Mouse (Mus musculus): ENCODE results near the gene Tnfrsf1a. TPM values are rescaled to one million over a fixed set of nuclear protein-coding genes. Genes with fewer than 3 reads are reported as not detected.

Tnfrsf1a gene
- polyA plus RNA-seq, 1 experiment from 2014 or later = 41.1 TPM

DNA sequence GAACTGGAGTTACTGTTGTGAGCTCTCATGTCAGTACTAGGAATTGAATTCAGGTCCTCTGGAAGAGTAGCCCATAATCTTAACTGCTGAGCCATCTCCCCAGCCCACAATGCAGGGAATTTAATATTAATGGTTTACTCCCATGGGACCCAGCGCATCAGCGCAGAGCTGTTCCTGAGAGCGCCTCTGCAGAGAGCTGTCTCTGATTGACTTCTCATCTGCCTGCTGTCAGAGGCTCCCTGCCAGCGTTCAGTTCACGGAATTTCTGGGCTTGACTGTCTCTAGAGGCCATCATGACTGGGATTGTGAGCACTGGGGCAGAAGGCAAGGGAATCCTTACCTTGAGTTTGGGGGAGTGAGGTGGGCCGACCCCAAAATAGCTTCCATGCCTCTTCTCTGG lies 27.9 kb downstream of the Tnfrsf1a start:
- Histone ChIP-seq H3K4me3 (ENCODE audit: low read depth, low read length) (no peak overlapping the region), H3K36me3 (replicated peaks; ENCODE audit: insufficient read depth, low read length) (no peaks in the 10 kb centered on the region), H3K27me3 (ENCODE audit: insufficient read depth, low read length) (peaks cover 13% of the 10 kb centered on the region; the same call in 1 of the 2 replicates), H3K4me2 (ENCODE audit: low read depth, low read length) (no peak overlapping the region), H3K4me1 (ENCODE audit: insufficient read depth) (peaks cover 18% of the 10 kb centered on the region), H3K9ac (replicated peaks) (no peak overlapping the region), H3K9me3 (ENCODE audit: low read length) (no peaks in the 10 kb centered on the region), H3K27ac (ENCODE audit: low read depth) (no peak overlapping the region)
- DNase-seq (no peak), ATAC-seq (no peak)
- TF ChIP-seq CTCF (IDR thresholded peaks at IDR 0.05; ENCODE audit: low read depth) (no peak), EP300 (IDR thresholded peaks at IDR 0.05; ENCODE audit: low read depth) (no peak)
- WGBS (ENCODE audit: insufficient replicate concordance) = 68% methylated on average over 6 of the region's 6 CpGs

DNA sequence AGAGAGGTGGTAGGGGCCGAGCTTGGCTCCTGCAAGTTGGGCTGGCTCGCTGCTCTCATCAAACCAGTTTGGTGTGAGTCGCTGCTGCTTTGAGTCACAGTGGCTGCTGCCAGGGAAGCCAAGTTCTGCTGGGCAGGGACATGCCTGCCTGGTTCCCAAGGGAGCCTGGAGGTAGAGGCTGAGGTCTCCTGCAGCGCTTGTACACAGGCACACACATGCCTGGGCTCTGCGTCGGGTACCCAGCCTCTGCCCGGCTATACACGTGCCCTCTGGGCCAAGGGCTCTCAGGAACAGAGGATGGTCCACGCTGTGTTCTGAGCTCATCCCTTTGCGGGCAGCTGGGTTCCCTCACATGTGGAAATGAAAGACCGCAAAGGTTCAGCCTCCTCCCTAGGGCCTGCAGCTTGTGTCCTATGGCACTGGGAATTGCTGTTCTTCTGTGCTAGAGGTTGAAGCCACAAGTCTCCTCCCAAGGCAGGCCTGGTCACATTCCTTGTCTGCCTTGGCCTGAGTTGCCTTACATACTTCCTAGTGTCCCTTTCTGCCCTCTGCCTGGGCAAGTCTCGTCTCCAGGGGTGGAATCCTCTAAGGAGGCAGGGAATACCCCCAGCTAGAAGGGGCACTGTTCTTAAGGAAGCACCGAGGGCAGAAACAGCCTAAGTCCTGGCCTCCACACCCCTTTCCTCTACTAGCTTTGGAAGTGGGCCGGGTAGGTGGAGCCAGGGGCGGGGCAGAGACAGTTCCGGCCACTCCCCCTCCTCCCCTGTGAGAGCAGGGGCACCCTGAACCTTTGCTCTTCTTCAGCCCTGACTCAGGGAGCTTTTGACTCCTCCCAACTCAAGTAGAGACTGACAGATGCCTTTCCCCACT lies 28.7 kb downstream of the Tnfrsf1a start:
- Histone ChIP-seq H3K9ac (replicated peaks) (no peak overlapping the region), H3K4me3 (ENCODE audit: low read depth, low read length) (no peak overlapping the region), H3K36me3 (replicated peaks; ENCODE audit: insufficient read depth, low read length) (no peaks in the 10 kb centered on the region), H3K27me3 (ENCODE audit: insufficient read depth, low read length) (peaks cover 13% of the 10 kb centered on the region; the same call in 1 of the 2 replicates), H3K4me2 (ENCODE audit: low read depth, low read length) (peak overlapping the region; percentile 40), H3K4me1 (ENCODE audit: insufficient read depth) (peaks cover 18% of the 10 kb centered on the region), H3K27ac (ENCODE audit: low read depth) (no peak overlapping the region), H3K9me3 (ENCODE audit: low read length) (no peaks in the 10 kb centered on the region)
- DNase-seq (peak; percentile 79), ATAC-seq (peak; percentile 38)
- TF ChIP-seq EP300 (IDR thresholded peaks at IDR 0.05; ENCODE audit: low read depth) (no peak), CTCF (IDR thresholded peaks at IDR 0.05; ENCODE audit: low read depth) (no peak)
- WGBS (ENCODE audit: insufficient replicate concordance) = 48% methylated on average over 16 of the region's 16 CpGs

DNA sequence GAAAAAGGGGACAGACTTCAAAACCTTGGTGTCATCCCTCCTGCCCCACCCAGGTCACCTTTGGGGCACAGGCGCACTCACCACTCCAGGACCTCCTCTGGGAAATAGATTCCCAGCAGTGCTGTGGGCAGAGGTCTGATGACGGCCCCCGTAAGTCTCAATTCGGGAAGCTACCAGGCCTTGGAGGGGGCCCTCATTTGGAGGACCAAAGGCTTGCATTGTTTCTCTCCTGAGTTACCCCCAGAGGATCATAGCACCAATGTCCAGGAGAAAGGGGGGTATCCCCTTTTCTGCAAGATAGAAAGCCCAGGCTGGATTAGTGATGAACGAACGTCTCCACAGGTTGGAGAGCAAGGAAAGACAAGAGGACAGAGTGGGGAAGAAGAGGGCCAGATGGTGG lies 29.5 kb downstream of the Tnfrsf1a start:
- DNase-seq (no peak), ATAC-seq (no peak)
- Histone ChIP-seq H3K9ac (replicated peaks) (no peak overlapping the region), H3K4me3 (ENCODE audit: low read depth, low read length) (no peak overlapping the region), H3K4me1 (ENCODE audit: insufficient read depth) (peaks cover 18% of the 10 kb centered on the region), H3K9me3 (ENCODE audit: low read length) (no peaks in the 10 kb centered on the region), H3K27ac (ENCODE audit: low read depth) (no peak overlapping the region), H3K4me2 (ENCODE audit: low read depth, low read length) (peak overlapping the region; percentile 40; the same call in 1 of the 2 replicates), H3K36me3 (replicated peaks; ENCODE audit: insufficient read depth, low read length) (no peaks in the 10 kb centered on the region), H3K27me3 (ENCODE audit: insufficient read depth, low read length) (peaks cover 13% of the 10 kb centered on the region; the same call in 1 of the 2 replicates)
- TF ChIP-seq EP300 (IDR thresholded peaks at IDR 0.05; ENCODE audit: low read depth) (no peak), CTCF (IDR thresholded peaks at IDR 0.05; ENCODE audit: low read depth) (no peak)
- WGBS (ENCODE audit: insufficient replicate concordance) = 37% methylated on average over 6 of the region's 6 CpGs

DNA sequence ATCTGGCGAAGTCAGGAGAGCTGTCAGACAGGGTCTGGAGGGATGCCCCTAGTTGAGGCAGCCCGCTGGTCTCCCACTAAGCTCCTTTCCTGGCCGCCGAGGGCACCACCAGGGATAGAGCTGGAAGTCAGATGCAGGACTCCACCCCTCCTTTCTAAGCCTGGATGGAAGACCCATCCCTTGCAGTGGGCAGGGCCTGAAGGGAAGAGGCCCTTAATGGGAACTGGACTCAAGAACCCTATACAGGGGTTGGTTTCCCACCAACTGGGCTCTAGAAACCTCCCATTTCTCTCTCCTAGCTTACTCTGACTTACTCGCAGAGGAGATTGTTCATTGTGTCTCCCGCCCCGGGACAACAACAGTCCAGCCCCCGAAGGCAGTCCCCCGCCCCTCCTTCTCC lies 30.6 kb downstream of the Tnfrsf1a start:
- H3K4me3 ChIP-seq (ENCODE audit: low read depth, low read length) = peak overlapping the region; percentile 50
- ATAC-seq (no peak), DNase-seq (peak; percentile 16)
- no peak for TF ChIP-seq EP300 (IDR thresholded peaks at IDR 0.05; ENCODE audit: low read depth)
- TF ChIP-seq CTCF (IDR thresholded peaks at IDR 0.05; ENCODE audit: low read depth) = no peak
- H3K4me1 ChIP-seq (ENCODE audit: insufficient read depth) = peaks cover 18% of the 10 kb centered on the region
- H3K27me3 ChIP-seq (ENCODE audit: insufficient read depth, low read length) = peaks cover 13% of the 10 kb centered on the region; the same call in 1 of the 2 replicates
- peak overlapping the region; percentile 77 for H3K4me2 ChIP-seq (ENCODE audit: low read depth, low read length)
- H3K27ac ChIP-seq (ENCODE audit: low read depth) = no peak overlapping the region
- peak overlapping the region; percentile 55 for H3K9ac ChIP-seq (replicated peaks)
- no peaks in the 10 kb centered on the region for H3K9me3 ChIP-seq (ENCODE audit: low read length)
- H3K36me3 ChIP-seq (replicated peaks; ENCODE audit: insufficient read depth, low read length) = no peaks in the 10 kb centered on the region
- WGBS (ENCODE audit: insufficient replicate concordance) = 22% methylated on average over 9 of the region's 9 CpGs

DNA sequence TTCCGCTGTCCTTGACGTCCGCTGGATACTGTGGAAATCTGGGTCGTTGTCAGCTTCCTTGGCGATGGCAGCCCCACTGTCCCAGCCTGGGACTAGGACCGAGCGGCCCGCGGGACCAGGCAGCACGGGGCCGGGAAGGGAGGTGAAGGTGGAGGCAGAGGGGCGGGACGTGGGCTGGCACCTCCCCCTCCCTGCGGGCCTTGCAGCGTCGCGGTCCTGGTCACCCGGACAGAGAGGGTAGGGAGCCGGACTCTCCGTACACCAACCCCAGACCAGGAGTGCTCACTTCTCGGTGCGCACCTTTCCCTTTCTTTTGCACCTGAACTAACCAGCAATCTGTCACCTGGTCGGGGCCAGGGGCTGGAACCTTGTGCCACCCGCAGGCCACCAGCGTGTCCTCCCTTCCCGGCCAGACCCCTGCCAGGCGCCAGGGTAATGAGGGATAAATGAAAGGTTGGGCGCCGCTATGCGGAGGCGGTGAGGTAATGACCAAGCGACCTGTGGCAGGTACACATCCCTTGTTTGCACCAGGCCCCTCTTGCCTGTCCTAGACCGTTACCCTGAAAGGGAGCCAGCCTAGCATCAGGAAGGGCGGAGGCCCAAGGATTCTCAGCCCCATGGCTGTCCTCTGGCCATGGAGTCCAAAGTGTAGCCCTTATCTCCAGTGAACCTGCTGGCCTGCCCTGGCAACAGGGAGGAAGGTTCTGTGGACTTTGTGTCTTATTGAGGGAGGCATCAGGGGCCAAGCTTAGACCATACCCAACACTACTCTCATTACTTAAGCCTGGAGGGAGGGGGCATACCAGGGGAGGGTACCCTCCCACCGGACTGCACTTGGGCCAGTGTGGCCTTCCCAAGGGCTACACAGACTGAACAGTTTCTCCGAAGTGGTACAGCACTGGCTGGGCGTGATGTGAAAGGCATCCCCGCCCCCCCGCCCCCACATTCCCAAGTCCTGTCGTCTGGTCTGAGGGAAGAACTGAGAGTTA lies 31.5 kb downstream of the Tnfrsf1a start, which contains the start of gene Plekhg6:
Gene Plekhg6, minus strand, starts transcription at position 422 of the 989 bp plus-strand sequence.
- Histone ChIP-seq H3K36me3 (replicated peaks; ENCODE audit: insufficient read depth, low read length) (no peaks in the 10 kb centered on the region), H3K27ac (ENCODE audit: low read depth) (peak within 1 kb of the TSS; percentile 85), H3K9me3 (ENCODE audit: low read length) (no peaks in the 10 kb centered on the region), H3K4me2 (ENCODE audit: low read depth, low read length) (peak within 1 kb of the TSS; percentile 77), H3K27me3 (ENCODE audit: insufficient read depth, low read length) (peaks cover 13% of the 10 kb centered on the region; the same call in 1 of the 2 replicates), H3K4me3 (ENCODE audit: low read depth, low read length) (peak within 1 kb of the TSS; percentile 50), H3K4me1 (ENCODE audit: insufficient read depth) (peaks cover 21% of the 10 kb centered on the region), H3K9ac (replicated peaks) (peak within 1 kb of the TSS; percentile 55)
- peak; percentile 88 for ATAC-seq
- WGBS (ENCODE audit: insufficient replicate concordance) = 11% methylated on average over 36 of the region's 40 CpGs
- no peak for TF ChIP-seq EP300 (IDR thresholded peaks at IDR 0.05; ENCODE audit: low read depth)
- peak; percentile 11; the same call in 1 of the 2 replicates for TF ChIP-seq CTCF (IDR thresholded peaks at IDR 0.05; ENCODE audit: low read depth)
- DNase-seq = peak; percentile 72

Data from liver, postnatal 0 days (tissue).